Mouse (Mus musculus): ENCODE measurements at regions not wholly inside any gene's neighbourhood (a gene's known extent, or its start where the extent isn't known, plus 50 kb on each side); places are given as distances from the start of the nearest gene placed in this dataset.

DNA sequence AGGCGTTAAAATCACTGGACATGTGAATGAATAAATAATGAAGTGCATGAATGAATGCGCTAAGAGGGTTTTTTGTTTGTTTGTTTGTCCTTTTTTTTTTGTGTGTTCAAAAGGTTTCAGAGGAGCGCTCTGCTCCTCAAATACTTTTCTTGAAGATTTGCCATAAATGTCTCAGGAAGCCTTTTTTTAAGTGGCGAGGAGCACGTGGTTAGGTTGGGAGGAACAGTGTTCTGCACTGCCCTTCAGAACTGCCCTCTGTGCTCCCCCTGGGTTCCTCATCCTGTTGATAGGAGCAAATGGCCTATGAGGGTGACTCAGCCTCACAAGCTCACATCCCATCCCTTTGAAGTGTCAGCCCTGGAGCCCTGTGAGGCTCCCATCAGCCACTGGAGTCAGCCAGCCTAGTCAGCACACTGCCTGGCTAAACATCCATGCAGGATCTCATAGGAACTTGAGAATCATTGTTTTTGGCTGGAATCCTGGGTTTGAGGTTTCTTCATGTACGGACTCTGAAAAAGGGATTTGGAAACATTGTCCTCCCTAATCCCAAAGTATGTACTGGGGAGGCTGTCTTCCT is 87.9 kb upstream of the Jag1 start:
- TF ChIP-seq E2F4 (IDR thresholded peaks at IDR 0.05; ENCODE audit: insufficient read depth) (no peak), MYOG (IDR thresholded peaks at IDR 0.05; ENCODE audit: control insufficient read depth in 1 of 3, insufficient read depth in 1 of 3, insufficient read length in 2 of 3, low read depth in 2 of 3) (no peak), POLR2A (IDR thresholded peaks at IDR 0.05; ENCODE audit: insufficient read length, low read depth) (no peak), POLR2AphosphoS2 (IDR thresholded peaks at IDR 0.05; ENCODE audit: insufficient read length, low read depth) (no peak), MYOD1 (IDR thresholded peaks at IDR 0.05; ENCODE audit: control insufficient read depth in 1 of 3, insufficient read length in 2 of 3, low read depth in 2 of 3) (no peak), USF1 (IDR thresholded peaks at IDR 0.05; ENCODE audit: low read depth) (peak; percentile 51), MAX (IDR thresholded peaks at IDR 0.05; ENCODE audit: low read depth) (no peak), TCF3 (IDR thresholded peaks at IDR 0.05; ENCODE audit: insufficient read length, low read depth) (no peak), SRF (IDR thresholded peaks at IDR 0.05; ENCODE audit: control insufficient read depth, insufficient read length, low read depth) (no peak), TCF12 (IDR thresholded peaks at IDR 0.05; ENCODE audit: insufficient read depth, poor library complexity, severe bottlenecking) (no peak)
